ENCODE assay signal across 11 mouse cellular contexts in the genomic region with DNA sequence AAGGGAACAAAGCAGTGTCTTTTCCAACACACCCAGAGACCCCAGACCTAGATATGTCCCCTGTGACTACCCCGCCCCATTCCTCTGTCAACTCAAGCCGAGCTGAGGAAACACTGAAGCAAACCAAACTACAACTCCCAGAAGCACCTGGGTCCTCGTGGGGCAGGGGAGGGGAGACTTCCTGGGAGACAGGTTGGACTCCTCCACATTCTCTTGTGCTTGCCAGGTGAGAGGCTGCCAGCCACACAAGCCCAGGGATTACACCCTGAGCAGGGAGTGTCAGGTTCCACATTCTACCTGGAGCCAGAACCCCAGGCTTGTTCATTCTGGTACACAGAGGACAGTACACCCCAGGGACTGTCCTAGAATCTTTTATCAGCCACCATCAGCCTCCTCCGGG. TPM values are rescaled to one million over a fixed set of nuclear protein-coding genes. Genes with fewer than 3 reads are reported as not detected.
A peak's percentile ranks its signal among the peaks of the same experiment; 100 is the strongest.
DNase-seq lines count a peak whose midpoint lies in the region; ATAC-seq lines count a peak whose summit lies in the region.
"Had no signal": no experiment of that assay in that cellular context is flagged by ENCODE, and none has a peak within 500 bp of the region (broad histone marks: within the 10 kb centered on the region; RNA-seq: fewer than 3 reads in every experiment).

No protein-coding gene starts in this region.

- H3K36me3 ChIP-seq in hindbrain, embryonic 10.5 days = no peaks in the 10 kb centered on the region
- H3K36me3 ChIP-seq in hindbrain, embryonic 14.5 days (replicated peaks; ENCODE audit: control insufficient read depth, insufficient read depth) = no peaks in the 10 kb centered on the region
- H3K36me3 ChIP-seq in embryonic facial prominence, embryonic 14.5 days (ENCODE audit: control insufficient read depth, insufficient read depth, low read length) = no peaks in the 10 kb centered on the region
- H3K36me3 ChIP-seq: limb, embryonic 12.5 days had no signal

- DNase-seq in hindbrain, embryonic 10.5 days (ENCODE audit: low spot score) = no peak
- no peak for DNase-seq in hindbrain, embryonic 14.5 days (ENCODE audit: low spot score)
- DNase-seq in urinary bladder, postnatal 14 days (ENCODE audit: low spot score) = peak; percentile 37
- DNase-seq in urinary bladder, adult 18-20 months (ENCODE audit: low spot score in 2 of 2) = no peak
- peak; percentile 59 for DNase-seq in embryonic facial prominence, embryonic 14.5 days (ENCODE audit: low spot score)
- DNase-seq in B cell, adult 2 months = no peak
- DNase-seq in ovary, adult 18-20 months (ENCODE audit: low spot score) = no peak
- DNase-seq: thymus, adult 18-20 months had no signal

- H3K27ac ChIP-seq in hindbrain, embryonic 10.5 days = peak overlapping the region; percentile 80; the same call in 1 of the 2 replicates
- no peak overlapping the region for H3K27ac ChIP-seq in hindbrain, embryonic 14.5 days
- H3K27ac ChIP-seq in embryonic facial prominence, embryonic 14.5 days (replicated peaks; ENCODE audit: low read depth, low read length) = 0 out of 2 replicates have a peak overlapping the region, but pooled peaks have one; percentile 17
- H3K27ac ChIP-seq: hindbrain, postnatal 0 days; limb, embryonic 12.5 days had no signal

- peaks cover 55% of the 10 kb centered on the region for H3K4me1 ChIP-seq in hindbrain, embryonic 10.5 days (replicated peaks)
- peaks cover 11% of the 10 kb centered on the region; the same call in 1 of the 2 replicates for H3K4me1 ChIP-seq in hindbrain, embryonic 14.5 days (replicated peaks; ENCODE audit: control insufficient read depth, insufficient read depth, low read length)
- H3K4me1 ChIP-seq in embryonic facial prominence, embryonic 14.5 days (ENCODE audit: control insufficient read depth, insufficient read depth, low read length) = peaks cover 8% of the 10 kb centered on the region

- H3K4me3 ChIP-seq in hindbrain, embryonic 10.5 days = no peak overlapping the region
- no peak overlapping the region for H3K4me3 ChIP-seq in hindbrain, embryonic 14.5 days (replicated peaks; ENCODE audit: low read length)
- no peak overlapping the region for H3K4me3 ChIP-seq in embryonic facial prominence, embryonic 14.5 days (ENCODE audit: low read depth, low read length)
- H3K4me3 ChIP-seq: limb, embryonic 12.5 days had no signal

- WGBS in hindbrain, embryonic 10.5 days = 62% methylated on average over 4 of the region's 4 CpGs
- 61% methylated on average over 4 of the region's 4 CpGs for WGBS in hindbrain, embryonic 14.5 days
- 37% methylated on average over 4 of the region's 4 CpGs for WGBS in embryonic facial prominence, embryonic 14.5 days

- no peak overlapping the region for H3K4me2 ChIP-seq in hindbrain, embryonic 14.5 days (replicated peaks)
- H3K4me2 ChIP-seq in embryonic facial prominence, embryonic 14.5 days (ENCODE audit: low read depth, low read length) = no peak overlapping the region
- H3K4me2 ChIP-seq: limb, embryonic 12.5 days had no signal

- no peak for ATAC-seq in hindbrain, embryonic 14.5 days (ENCODE audit: low FRiP score)
- ATAC-seq in embryonic facial prominence, embryonic 14.5 days (ENCODE audit: low read depth) = peak; percentile 31; the same call in 1 of the 2 replicates
- ATAC-seq: hindbrain, postnatal 0 days had no signal

- H3K9ac ChIP-seq in hindbrain, embryonic 14.5 days = no peak overlapping the region
- H3K9ac ChIP-seq in embryonic facial prominence, embryonic 14.5 days (ENCODE audit: low read depth, low read length) = no peak overlapping the region
- H3K9ac ChIP-seq: limb, embryonic 12.5 days had no signal

- H3K27me3 ChIP-seq in hindbrain, embryonic 10.5 days (ENCODE audit: insufficient read depth, poor library complexity, severe bottlenecking) = peaks cover 8% of the 10 kb centered on the region; the same call in 1 of the 2 replicates
- H3K27me3 ChIP-seq in hindbrain, embryonic 14.5 days (ENCODE audit: control insufficient read depth, insufficient read depth, low read length) = no peaks in the 10 kb centered on the region
- peaks cover 14% of the 10 kb centered on the region; the same call in 1 of the 2 replicates for H3K27me3 ChIP-seq in embryonic facial prominence, embryonic 14.5 days (replicated peaks; ENCODE audit: control insufficient read depth, insufficient read depth, low read length)

- H3K9me3 ChIP-seq in hindbrain, embryonic 10.5 days = no peaks in the 10 kb centered on the region
- H3K9me3 ChIP-seq in hindbrain, embryonic 14.5 days (ENCODE audit: control insufficient read depth, low read length) = no peaks in the 10 kb centered on the region
- H3K9me3 ChIP-seq in embryonic facial prominence, embryonic 14.5 days (ENCODE audit: control insufficient read depth, low read length) = no peaks in the 10 kb centered on the region
- H3K9me3 ChIP-seq: limb, embryonic 12.5 days had no signal

RNA-seq across cellular contexts. Expression of a gene that starts 2.8 kb away (rescaled TPM):
- polyA plus RNA-seq in hindbrain, embryonic 10.5 days (2016; fragmentation: Nextera tagmentation; extraction: Ambion mirVana) = 0.11 TPM in 1 of 2 replicates, not detected in the other
- polyA plus RNA-seq in hindbrain, embryonic 14.5 days (2014; fragmentation: Nextera tagmentation; extraction: Ambion mirVana) = not detected in 2 replicates
- polyA plus RNA-seq in embryonic facial prominence, embryonic 14.5 days (2014; fragmentation: Nextera tagmentation; extraction: Ambion mirVana) = 0.69 and 1.0 TPM in 2 replicates
- polyA plus RNA-seq: limb, embryonic 12.5 days; spleen, adult 2 months had no signal

RNA-seq across cellular contexts. Expression of a gene that starts 2.9 kb away (rescaled TPM):
- polyA plus RNA-seq in hindbrain, embryonic 10.5 days (2016; fragmentation: Nextera tagmentation; extraction: Ambion mirVana) = 2.1 and 4.1 TPM in 2 replicates
- polyA plus RNA-seq in hindbrain, embryonic 14.5 days (2014; fragmentation: Nextera tagmentation; extraction: Ambion mirVana) = 2.5 and 2.6 TPM in 2 replicates
- polyA plus RNA-seq in embryonic facial prominence, embryonic 14.5 days (2014; fragmentation: Nextera tagmentation; extraction: Ambion mirVana) = 8.8 and 9.2 TPM in 2 replicates

Comparison
In these comparisons a context has a peak if more than half of its experiments do, and no peak if none do; other contexts are left out.
1. DNase-seq: peak in urinary bladder, postnatal 14 days (single experiment) and embryonic facial prominence, embryonic 14.5 days (single experiment); none in hindbrain, embryonic 10.5 days (single experiment), hindbrain, embryonic 14.5 days (single experiment), urinary bladder, adult 18-20 months (0 of 2), B cell, adult 2 months (0 of 2) and ovary, adult 18-20 months (single experiment).